Mouse (Mus musculus) lung, embryonic 15.5 days (tissue): ENCODE measurements around the gene Tgm1. TPM values are rescaled to one million over a fixed set of nuclear protein-coding genes. Genes with fewer than 3 reads are reported as not detected.

ENCODE experiments used
- ATAC-seq: fragments of 200-750 bp; cut with Nextera tagmentation; 2 replicates; pipeline ENCODE4 v1.8.0; 2017; ENCODE audit warnings: moderate number of reproducible peaks, borderline replicate concordance; ENCODE audit not compliant: low FRiP score, low TSS enrichment; ENCODE audit errors: extremely low read depth
- H3K27ac ChIP-seq: fragments of 300-500 bp; sonication (generic); 2 replicates; pipeline ENCODE4 v1.5.1; 2015; ENCODE audit warnings: moderate library complexity, mild to moderate bottlenecking, inconsistent platforms
- H3K27me3 ChIP-seq: fragments of 300-500 bp; sonication (generic); 2 replicates; pipeline ENCODE4 v1.6.1; 2015; ENCODE audit warnings: inconsistent platforms
- H3K36me3 ChIP-seq: fragments of 300-500 bp; sonication (generic); 2 replicates; pipeline ENCODE4 v1.6.1; 2015; ENCODE audit warnings: inconsistent platforms
- H3K4me1 ChIP-seq: fragments of 300-500 bp; sonication (generic); 2 replicates; pipeline ENCODE4 v1.6.1; 2015; ENCODE audit warnings: inconsistent platforms
- H3K4me2 ChIP-seq: fragments of 300-500 bp; sonication (generic); 2 replicates; pipeline ENCODE4 v1.6.1; 2015; ENCODE audit warnings: inconsistent platforms, mild to moderate bottlenecking, moderate library complexity
- H3K4me3 ChIP-seq: fragments of 300-500 bp; sonication (generic); 2 replicates; pipeline ENCODE4 v1.5.1; 2015; ENCODE audit warnings: mild to moderate bottlenecking, inconsistent platforms
- H3K9ac ChIP-seq: fragments of 300-500 bp; sonication (generic); 2 replicates; pipeline ENCODE4 v1.6.1; 2015; ENCODE audit warnings: inconsistent platforms
- H3K9me3 ChIP-seq: fragments of 300-500 bp; sonication (generic); 2 replicates; pipeline ENCODE4 v1.6.1; 2016; ENCODE audit warnings: inconsistent platforms
- WGBS: fragments of 180-500 bp; shearing (Covaris S2); methylation state at CpG from one replicate; pipeline ENCODE4 v1.1.7; 2015; 5-methylcytosine and 5-hydroxymethylcytosine counted together
- polyA plus RNA-seq: library from polyadenylated mRNA; unstranded; fragments of >200 nt; fragmentation: Nextera tagmentation; extraction: Ambion mirVana; gene quantifications from 2 replicates; pipeline ENCODE4 v1.2.1, GENCODE M21; 2015

Gene Tgm1
- polyA plus RNA-seq, 1 experiment from 2014 or later: 2.8 TPM

DNA sequence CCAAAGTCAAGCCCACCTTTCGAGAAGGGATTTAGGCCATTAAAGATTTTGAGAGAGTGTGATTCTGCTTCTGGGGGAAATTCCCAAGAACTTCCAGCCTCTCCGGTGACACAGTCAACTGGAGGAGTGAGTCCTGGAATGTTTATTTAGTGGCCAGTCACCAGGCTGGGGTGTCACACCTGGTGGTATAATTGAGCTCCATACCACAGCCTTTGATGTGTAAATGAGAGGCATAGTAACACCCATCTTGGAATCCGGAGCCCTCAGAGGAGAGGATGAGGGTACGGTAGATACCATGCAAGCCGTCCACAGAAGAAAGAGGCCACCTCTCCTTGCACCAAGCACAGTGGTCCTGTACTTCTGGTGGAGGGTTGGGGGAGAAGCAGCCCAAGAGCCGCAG is 11.0 kb downstream of the Tgm1 start:
- ATAC-seq: no peak
- Histone ChIP-seq H3K4me3 (no peak overlapping the region), H3K9me3 (no peaks in the 10 kb centered on the region), H3K27me3 (no peaks in the 10 kb centered on the region), H3K4me2 (no peak overlapping the region), H3K27ac (no peak overlapping the region), H3K9ac (no peak overlapping the region), H3K36me3 (no peaks in the 10 kb centered on the region), H3K4me1 (no peaks in the 10 kb centered on the region)
- WGBS: 42% methylated on average over 6 of the region's 6 CpGs

DNA sequence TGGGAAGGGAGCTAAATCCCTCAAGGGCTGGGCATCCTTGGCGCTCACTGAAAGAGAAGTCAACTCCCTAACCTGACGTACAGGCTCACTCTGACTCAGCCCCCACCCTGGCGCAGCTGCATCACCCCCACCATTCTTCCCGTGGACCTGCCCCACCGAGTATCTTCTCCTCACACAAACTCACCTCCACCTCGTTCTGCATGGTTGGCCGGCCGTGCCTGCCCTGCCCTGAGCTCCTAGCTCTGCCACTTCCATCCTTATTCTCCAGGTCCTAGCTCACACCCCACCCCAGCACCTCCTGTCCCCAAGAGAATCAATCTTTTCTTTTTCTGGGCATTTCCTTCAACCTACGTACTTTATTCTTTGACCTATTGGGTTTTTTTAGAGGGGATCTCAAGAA is 12.6 kb downstream of the Tgm1 start:
- no peak for ATAC-seq
- no peaks in the 10 kb centered on the region for H3K27me3 ChIP-seq
- no peak overlapping the region for H3K27ac ChIP-seq
- H3K9me3 ChIP-seq: no peaks in the 10 kb centered on the region
- H3K4me2 ChIP-seq: no peak overlapping the region
- H3K36me3 ChIP-seq: no peaks in the 10 kb centered on the region
- H3K4me3 ChIP-seq: no peak overlapping the region
- H3K9ac ChIP-seq: no peak overlapping the region
- H3K4me1 ChIP-seq: no peaks in the 10 kb centered on the region
- WGBS: 64% methylated on average over 9 of the region's 9 CpGs

- H3K4me2 ChIP-seq: no peak overlapping the region
- H3K9ac ChIP-seq: no peak overlapping the region
- no peaks in the 10 kb centered on the region for H3K27me3 ChIP-seq
- WGBS: 76% methylated on average over 4 of the region's 4 CpGs
- no peaks in the 10 kb centered on the region for H3K9me3 ChIP-seq
- H3K4me1 ChIP-seq: no peaks in the 10 kb centered on the region
- no peak for ATAC-seq
- no peaks in the 10 kb centered on the region for H3K36me3 ChIP-seq
- H3K27ac ChIP-seq: no peak overlapping the region
- H3K4me3 ChIP-seq: no peak overlapping the region
Observed at GRCm38 (mm10) chr14:55697226-55697625, 16.5 kb downstream of the Tgm1 start.

DNA sequence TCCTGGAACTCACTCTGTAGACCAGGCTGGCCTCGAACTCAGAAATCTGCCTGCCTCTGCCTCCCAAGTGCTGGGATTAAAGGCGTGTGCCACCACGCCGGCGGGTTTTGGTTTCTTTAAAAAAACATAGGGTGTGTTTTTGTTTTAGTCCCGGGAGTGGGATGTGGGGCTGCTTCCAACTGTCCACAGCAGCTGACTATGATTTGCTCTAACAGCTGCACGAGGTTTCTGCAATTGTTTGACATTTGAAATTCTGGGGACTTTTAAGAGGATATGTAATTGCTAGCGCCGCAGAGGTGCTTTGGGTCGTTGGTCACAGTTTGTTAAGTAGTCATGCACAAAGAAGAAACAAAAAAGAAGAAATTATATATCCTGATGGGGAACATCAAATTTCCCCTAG is 24.3 kb downstream of the Tgm1 start:
- Histone ChIP-seq H3K9ac (no peak overlapping the region), H3K4me1 (no peaks in the 10 kb centered on the region), H3K4me3 (no peak overlapping the region), H3K27me3 (no peaks in the 10 kb centered on the region), H3K4me2 (no peak overlapping the region), H3K27ac (no peak overlapping the region), H3K9me3 (no peaks in the 10 kb centered on the region), H3K36me3 (no peaks in the 10 kb centered on the region)
- no peak for ATAC-seq
- 70% methylated on average over 10 of the region's 10 CpGs for WGBS

DNA sequence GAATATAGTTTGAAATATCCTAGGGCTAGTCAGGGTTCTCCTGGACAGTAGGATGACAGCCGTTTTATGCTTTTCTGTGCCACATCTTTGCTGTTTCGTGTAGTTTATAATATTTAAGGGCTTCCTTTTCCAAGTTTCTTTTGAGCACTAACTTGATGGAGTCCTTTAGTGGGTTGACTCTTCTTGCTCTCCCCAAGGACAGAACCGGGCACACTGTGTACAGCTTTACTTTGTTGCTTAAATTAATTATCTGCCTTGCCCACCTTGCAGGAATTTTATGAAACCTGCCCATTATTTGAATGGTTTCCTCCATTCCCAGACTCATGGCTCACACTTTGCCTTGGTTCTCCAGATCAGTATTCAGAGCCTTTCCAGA is 31.6 kb downstream of the Tgm1 start:
- H3K27me3 ChIP-seq: no peaks in the 10 kb centered on the region

DNA sequence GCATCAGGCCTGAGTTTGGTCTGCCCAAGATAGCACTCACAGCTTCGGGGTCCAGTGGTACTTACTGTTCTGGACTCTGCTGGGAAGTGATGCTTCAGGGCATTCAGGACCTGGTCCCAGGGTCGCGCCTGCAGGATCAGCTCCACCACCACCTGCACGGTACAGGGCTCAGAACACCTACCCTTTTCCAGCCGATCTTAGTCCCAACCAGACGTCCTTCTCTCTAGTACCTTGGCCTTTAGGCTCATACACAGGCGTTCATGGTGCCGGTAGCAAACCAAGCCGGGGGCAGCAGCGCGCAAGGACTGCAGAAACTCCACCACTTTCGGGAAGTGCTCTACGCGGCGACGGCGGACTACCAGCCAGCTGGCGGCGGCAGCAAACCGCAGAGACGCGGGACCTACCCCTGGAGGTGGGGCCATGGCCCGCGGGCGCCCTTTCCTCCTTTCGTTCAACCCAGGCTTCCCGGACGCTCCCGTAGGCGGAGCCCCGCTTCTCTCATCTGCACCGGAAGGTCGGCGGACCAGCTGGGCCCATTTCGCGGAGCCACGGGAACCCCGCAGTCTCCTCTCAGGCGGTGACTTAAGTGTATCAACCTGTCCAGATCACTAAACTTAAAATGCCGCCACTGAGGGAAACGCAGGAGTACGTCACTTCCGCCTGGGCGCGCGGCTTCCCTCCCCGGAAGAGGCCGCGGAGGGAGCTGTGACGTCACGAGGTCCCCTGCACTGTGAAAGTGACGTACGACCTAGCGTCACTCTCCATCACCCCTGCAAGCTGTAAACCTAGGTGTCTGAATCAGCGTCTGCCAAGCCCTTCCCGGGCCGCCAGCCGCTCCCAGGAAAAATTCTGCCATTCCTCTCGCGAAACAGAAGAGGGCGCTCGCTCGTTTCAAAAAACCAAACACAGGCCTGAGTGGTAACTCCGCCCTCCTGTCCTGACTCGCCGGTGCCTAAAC is 32.3 kb downstream of the Tgm1 start, which contains the start of gene Tinf2:
Gene Tinf2, minus strand, starts transcription at position 661 of the 958 bp plus-strand sequence.
- Histone ChIP-seq H3K9me3 (no peaks in the 10 kb centered on the region), H3K4me2 (peak within 1 kb of the TSS; percentile 81), H3K27me3 (no peaks in the 10 kb centered on the region), H3K9ac (peak within 1 kb of the TSS; percentile 81), H3K4me3 (peak within 1 kb of the TSS; percentile 85), H3K36me3 (peaks cover 40% of the 10 kb centered on the region), H3K4me1 (peaks cover 16% of the 10 kb centered on the region), H3K27ac (peak within 1 kb of the TSS; percentile 91)
- peak; percentile 96 for ATAC-seq
- under 1% methylated on average over 61 of the region's 66 CpGs for WGBS

More for the DNA sequence above, 31.6 kb downstream of the Tgm1 start:
- Histone ChIP-seq H3K4me1 (peaks cover 16% of the 10 kb centered on the region), H3K9ac (peak overlapping the region; percentile 81), H3K4me3 (peak overlapping the region; percentile 85), H3K9me3 (no peaks in the 10 kb centered on the region), H3K27ac (peak overlapping the region; percentile 91), H3K36me3 (peaks cover 34% of the 10 kb centered on the region), H3K4me2 (peak overlapping the region; percentile 81)
- 14% methylated on average over 3 of the region's 3 CpGs for WGBS
- ATAC-seq: no peak

GRCm38 (mm10) chr14:55677615-55678014 is 36.1 kb downstream of the Tgm1 start:
- Histone ChIP-seq H3K9ac (no peak overlapping the region), H3K4me2 (no peak overlapping the region), H3K27me3 (no peaks in the 10 kb centered on the region), H3K9me3 (no peaks in the 10 kb centered on the region), H3K36me3 (peaks cover 57% of the 10 kb centered on the region), H3K4me1 (peaks cover 20% of the 10 kb centered on the region), H3K27ac (no peak overlapping the region), H3K4me3 (no peak overlapping the region)
- ATAC-seq: no peak
- 82% methylated on average over 4 of the region's 4 CpGs for WGBS

DNA sequence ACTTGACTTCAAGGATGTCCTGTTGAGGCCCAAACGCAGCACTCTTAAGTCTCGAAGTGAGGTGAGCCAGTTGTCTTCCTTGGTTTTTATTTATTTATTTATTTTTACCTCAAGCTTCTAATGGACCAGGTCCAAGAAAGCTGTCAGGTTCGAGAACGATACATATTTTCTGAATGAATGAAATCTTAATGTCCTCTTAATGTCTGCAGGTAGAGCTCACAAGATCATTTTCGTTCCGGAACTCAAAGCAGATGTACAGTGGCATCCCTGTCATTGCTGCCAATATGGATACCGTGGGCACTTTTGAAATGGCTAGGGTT is 41.0 kb downstream of the Tgm1 start:
- no peaks in the 10 kb centered on the region for H3K9me3 ChIP-seq
- peaks cover 18% of the 10 kb centered on the region for H3K4me1 ChIP-seq
- no peak overlapping the region for H3K27ac ChIP-seq
- peak overlapping the region; percentile 38 for H3K9ac ChIP-seq
- ATAC-seq: no peak
- no peaks in the 10 kb centered on the region for H3K27me3 ChIP-seq
- WGBS: 68% methylated on average over 7 of the region's 7 CpGs
- H3K4me2 ChIP-seq: peak overlapping the region; percentile 81
- peaks cover 37% of the 10 kb centered on the region for H3K36me3 ChIP-seq
- H3K4me3 ChIP-seq: peak overlapping the region; percentile 85

GRCm38 (mm10) chr14:55671833-55672740 is 41.6 kb downstream of the Tgm1 start, which contains the start of the genes Gmpr2 and Nedd8:
Gene Gmpr2, plus strand, starts transcription at chr14:55671941.
Gene Nedd8, minus strand, starts transcription at chr14:55672124.
- Histone ChIP-seq H3K9ac (peak within 1 kb of the TSS; percentile 89), H3K4me2 (peak within 1 kb of the TSS; percentile 81), H3K9me3 (no peaks in the 10 kb centered on the region), H3K27me3 (no peaks in the 10 kb centered on the region), H3K4me1 (peaks cover 18% of the 10 kb centered on the region), H3K27ac (peak within 1 kb of the TSS; percentile 83), H3K36me3 (peaks cover 31% of the 10 kb centered on the region), H3K4me3 (peak within 1 kb of the TSS; percentile 85)
- WGBS: 1% methylated on average over 38 of the region's 38 CpGs
- ATAC-seq: peak; percentile 99

- 1% methylated on average over 12 of the region's 12 CpGs for WGBS
- Histone ChIP-seq H3K4me2 (peak overlapping the region; percentile 81), H3K4me1 (peaks cover 18% of the 10 kb centered on the region), H3K27ac (peak overlapping the region; percentile 83), H3K9ac (peak overlapping the region; percentile 89), H3K4me3 (peak overlapping the region; percentile 85), H3K27me3 (no peaks in the 10 kb centered on the region), H3K9me3 (no peaks in the 10 kb centered on the region), H3K36me3 (peaks cover 25% of the 10 kb centered on the region)
- peak; percentile 71 for ATAC-seq
Observed at GRCm38 (mm10) chr14:55671486-55671832, 42.3 kb downstream of the Tgm1 start.

DNA sequence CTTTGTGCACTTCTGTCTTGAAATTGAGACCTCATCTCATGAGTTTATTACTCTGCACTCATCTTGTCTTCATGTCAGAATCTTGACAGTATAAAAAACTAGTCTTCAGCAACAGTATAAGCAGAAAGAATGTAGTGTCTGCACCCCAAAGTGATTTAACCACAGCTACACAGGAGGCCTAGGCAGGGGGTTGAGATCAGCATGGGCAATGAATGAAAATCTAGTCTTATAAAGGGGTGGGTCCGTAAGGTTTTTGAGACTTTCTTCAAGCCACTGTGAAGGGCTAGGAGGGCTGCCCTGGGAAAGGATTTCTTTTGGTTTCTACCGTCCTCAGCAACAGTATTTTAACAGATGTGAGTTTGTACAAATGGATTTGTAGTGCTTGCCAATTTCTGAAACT is 53.1 kb downstream of the Tgm1 start:
- H3K27ac ChIP-seq: no peak overlapping the region
- H3K4me3 ChIP-seq: peak overlapping the region; percentile 65
- H3K4me2 ChIP-seq: peak overlapping the region; percentile 58; the same call in 1 of the 2 replicates
- H3K4me1 ChIP-seq: peaks cover 15% of the 10 kb centered on the region; the same call in 1 of the 2 replicates
- H3K9me3 ChIP-seq: no peaks in the 10 kb centered on the region
- ATAC-seq: no peak
- WGBS: 38% methylated on average over 2 of the region's 2 CpGs
- H3K36me3 ChIP-seq: peaks cover 32% of the 10 kb centered on the region
- H3K9ac ChIP-seq: peak overlapping the region; percentile 63; the same call in 1 of the 2 replicates
- no peaks in the 10 kb centered on the region for H3K27me3 ChIP-seq
